Mouse (Mus musculus) spleen, adult 2 months (tissue): ENCODE measurements at regions not wholly inside any gene's neighbourhood (a gene's known extent, or its start where the extent isn't known, plus 50 kb on each side); places are given as distances from the start of the nearest gene placed in this dataset.

Experiments used
- CTCF ChIP-seq: fragments of 200-500 bp; IDR thresholded peaks from 2 replicates; pipeline ENCODE4 v1.5.1; 2011; ENCODE audit warnings: mild to moderate bottlenecking, inconsistent platforms; ENCODE audit not compliant: insufficient read depth, insufficient read length, insufficient replicate concordance; ENCODE audit errors: extremely low read depth
- POLR2A ChIP-seq: fragments of 200-500 bp; IDR thresholded peaks from 2 replicates; pipeline ENCODE4 v1.6.1; 2011; ENCODE audit warnings: low read depth, low read length, inconsistent platforms

DNA sequence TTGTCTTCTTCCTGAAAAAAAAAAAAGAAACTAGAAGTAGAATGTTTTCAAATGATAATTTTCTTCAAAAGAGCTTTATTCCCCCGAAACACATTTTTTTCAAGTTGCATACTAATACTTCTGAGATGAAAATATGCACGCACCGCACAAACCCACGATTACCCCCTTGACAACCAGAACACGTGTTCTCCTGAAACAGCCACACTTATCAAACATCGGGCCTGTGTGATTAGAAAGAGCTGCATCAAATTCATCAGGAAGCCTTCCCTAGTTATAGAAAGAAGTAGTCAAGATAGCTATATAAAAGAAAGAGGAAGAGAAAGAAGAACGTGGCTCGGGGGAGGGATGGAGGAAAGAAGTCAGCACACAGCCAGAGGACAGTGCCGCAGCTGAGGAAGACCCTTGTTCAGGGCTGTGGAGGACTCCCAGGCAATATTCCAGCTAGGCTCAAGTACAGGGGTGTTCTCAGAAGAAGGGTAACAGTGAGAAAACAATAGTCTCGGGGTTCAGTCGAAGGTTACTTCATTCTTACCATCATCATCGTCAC, 75.8 kb upstream of the Bach2 start:
- no peak for TF ChIP-seq CTCF
- TF ChIP-seq POLR2A: no peak
